ENCODE assay signal across 23 mouse cellular contexts in genomic region chr2:101829013-101829412, GRCm38 (mm10). TPM values are rescaled to one million over a fixed set of nuclear protein-coding genes. Genes with fewer than 3 reads are reported as not detected.
DNase-seq lines count a peak whose midpoint lies in the region; ATAC-seq and TF ChIP-seq lines count a peak whose summit lies in the region.
"Had no signal": no experiment of that assay in that cellular context is flagged by ENCODE, and none has a peak within 500 bp of the region (broad histone marks: within the 10 kb centered on the region; RNA-seq: fewer than 3 reads in every experiment).

No protein-coding gene starts in this region.

- no peak overlapping the region for H3K4me3 ChIP-seq in kidney, embryonic 15.5 days (replicated peaks)
- no peak overlapping the region for H3K4me3 ChIP-seq in midbrain, embryonic 11.5 days (ENCODE audit: low read depth, low read length)
- H3K4me3 ChIP-seq in midbrain, postnatal 0 days (ENCODE audit: low read depth, low read length), result no peak overlapping the region
- H3K4me3 ChIP-seq: embryonic facial prominence, embryonic 13.5 days; embryonic facial prominence, embryonic 15.5 days; forebrain, embryonic 13.5 days; forebrain, embryonic 15.5 days had no signal

- no peaks in the 10 kb centered on the region for H3K27me3 ChIP-seq in kidney, embryonic 15.5 days
- no peaks in the 10 kb centered on the region for H3K27me3 ChIP-seq in midbrain, embryonic 11.5 days (ENCODE audit: control insufficient read depth, insufficient read depth, low read length)
- H3K27me3 ChIP-seq in midbrain, postnatal 0 days (ENCODE audit: insufficient read depth, low read length), result no peaks in the 10 kb centered on the region
- H3K27me3 ChIP-seq: embryonic facial prominence, embryonic 13.5 days; embryonic facial prominence, embryonic 15.5 days; forebrain, embryonic 13.5 days; forebrain, embryonic 15.5 days had no signal

- H3K4me1 ChIP-seq in kidney, embryonic 15.5 days, result peaks cover 63% of the 10 kb centered on the region
- H3K4me1 ChIP-seq in midbrain, embryonic 11.5 days (ENCODE audit: control insufficient read depth, insufficient read depth, low read length), result peaks cover 8% of the 10 kb centered on the region; the same call in 1 of the 2 replicates
- no peaks in the 10 kb centered on the region for H3K4me1 ChIP-seq in midbrain, postnatal 0 days (ENCODE audit: insufficient read depth, low read length)
- H3K4me1 ChIP-seq: embryonic facial prominence, embryonic 15.5 days had no signal

- intact Hi-C loops in heart, postnatal 25 days (cut with DNase I), result loop anchor here (2.0 to 5.0 kb wide), 2 partner anchors 32 to 122 kb away; no protein-coding TSS in a partner anchor

- TF ChIP-seq CTCF in midbrain, postnatal 0 days (IDR thresholded peaks at IDR 0.05), result no peak

- H3K27ac ChIP-seq in kidney, embryonic 15.5 days, result peak overlapping the region; percentile 85
- no peak overlapping the region for H3K27ac ChIP-seq in midbrain, embryonic 11.5 days (ENCODE audit: low read depth, low read length)
- no peak overlapping the region for H3K27ac ChIP-seq in midbrain, postnatal 0 days (ENCODE audit: low read depth, low read length)
- H3K27ac ChIP-seq: embryonic facial prominence, embryonic 13.5 days; embryonic facial prominence, embryonic 15.5 days; forebrain, embryonic 13.5 days; forebrain, embryonic 15.5 days had no signal

- H3K9ac ChIP-seq in kidney, embryonic 15.5 days, result no peak overlapping the region
- H3K9ac ChIP-seq in midbrain, embryonic 11.5 days (ENCODE audit: low read length), result no peak overlapping the region
- no peak overlapping the region for H3K9ac ChIP-seq in midbrain, postnatal 0 days (replicated peaks; ENCODE audit: low read length, poor library complexity, severe bottlenecking)
- H3K9ac ChIP-seq: embryonic facial prominence, embryonic 13.5 days; embryonic facial prominence, embryonic 15.5 days; forebrain, embryonic 13.5 days; forebrain, embryonic 15.5 days; forebrain, postnatal 0 days had no signal

- H3K36me3 ChIP-seq in kidney, embryonic 15.5 days, result no peaks in the 10 kb centered on the region
- no peaks in the 10 kb centered on the region for H3K36me3 ChIP-seq in midbrain, embryonic 11.5 days (ENCODE audit: control insufficient read depth, insufficient read depth, low read length)
- no peaks in the 10 kb centered on the region for H3K36me3 ChIP-seq in midbrain, postnatal 0 days (ENCODE audit: insufficient read depth, low read length)
- H3K36me3 ChIP-seq: embryonic facial prominence, embryonic 13.5 days; embryonic facial prominence, embryonic 15.5 days; forebrain, embryonic 15.5 days had no signal

- 75% methylated on average over 4 of the region's 4 CpGs for WGBS in kidney, embryonic 15.5 days
- 79% methylated on average over 4 of the region's 4 CpGs for WGBS in midbrain, embryonic 11.5 days
- WGBS in midbrain, postnatal 0 days, result 82% methylated on average over 4 of the region's 4 CpGs

- no peak for ATAC-seq in kidney, embryonic 15.5 days (replicated peaks; ENCODE audit: low FRiP score)
- ATAC-seq in midbrain, embryonic 11.5 days (ENCODE audit: low FRiP score), result no peak
- ATAC-seq in midbrain, postnatal 0 days (ENCODE audit: low FRiP score), result no peak
- ATAC-seq: CD4-positive, CD25-positive, alpha-beta regulatory T cell, adult 4 months; forebrain, embryonic 13.5 days; forebrain, embryonic 15.5 days; forebrain, postnatal 0 days had no signal

- DNase-seq in heart, adult 11 months, result peak; percentile 71
- DNase-seq in heart, postnatal 25 days (ENCODE audit: low spot score), result no peak
- no peak for DNase-seq in kidney, adult 11 months
- peak; percentile 64 for DNase-seq in midbrain, embryonic 11.5 days (ENCODE audit: low spot score, missing footprints)
- DNase-seq in midbrain, postnatal 0 days (ENCODE audit: low spot score), result no peak
- DNase-seq: adrenal gland, adult 2 months; adrenal gland, postnatal 10 days; adrenal gland, postnatal 25 days; B cell, adult 2 months; cerebellum, adult 11 months; cerebellum, adult 18-20 months; cerebellum, adult 8-10 months; cerebellum, adult 9-11 months; cerebellum, postnatal 14 days; cerebellum, postnatal 36 days; embryo, embryonic 11 days; forebrain, postnatal 0 days had no signal

- no peaks in the 10 kb centered on the region for H3K9me3 ChIP-seq in kidney, embryonic 15.5 days (replicated peaks)
- H3K9me3 ChIP-seq in midbrain, embryonic 11.5 days (ENCODE audit: control insufficient read depth, low read length), result no peaks in the 10 kb centered on the region
- no peaks in the 10 kb centered on the region for H3K9me3 ChIP-seq in midbrain, postnatal 0 days (ENCODE audit: low read length)
- H3K9me3 ChIP-seq: embryonic facial prominence, embryonic 13.5 days; embryonic facial prominence, embryonic 15.5 days; forebrain, embryonic 13.5 days; forebrain, embryonic 15.5 days had no signal

- H3K4me2 ChIP-seq in kidney, embryonic 15.5 days, result no peak overlapping the region
- no peak overlapping the region for H3K4me2 ChIP-seq in midbrain, embryonic 11.5 days
- H3K4me2 ChIP-seq in midbrain, postnatal 0 days (ENCODE audit: low read depth, low read length, poor library complexity, severe bottlenecking), result no peak overlapping the region
- H3K4me2 ChIP-seq: embryonic facial prominence, embryonic 13.5 days; embryonic facial prominence, embryonic 15.5 days; forebrain, embryonic 13.5 days; forebrain, embryonic 15.5 days had no signal

RNA-seq across cellular contexts. Expression of gene Prr5l, which starts 53.8 kb away (rescaled TPM):
- 1 to 10 TPM in 1 of 2 experiments, under 1 TPM in 1; 0.64 to 2.5 TPM for total RNA-seq in heart, postnatal 25 days (2021)
- 60.4 and 63.7 TPM in 2 replicates for polyA plus RNA-seq in kidney, embryonic 15.5 days (2015; fragmentation: Nextera tagmentation; extraction: Ambion mirVana)
- polyA plus RNA-seq in midbrain, embryonic 11.5 days (2014; fragmentation: Nextera tagmentation; extraction: Ambion mirVana), result 12.6 and 15.5 TPM in 2 replicates
- total RNA-seq in midbrain, postnatal 0 days (2014; rRNA removed), result 2.7 and 3.7 TPM in 2 replicates
- polyA plus RNA-seq in midbrain, postnatal 0 days (2015; fragmentation: Nextera tagmentation; extraction: Ambion mirVana), result 4.0 and 4.7 TPM in 2 replicates

RNA-seq across cellular contexts. Expression of gene Commd9, which starts 57.0 kb away (rescaled TPM):
- 10 to 100 TPM; 26.9 to 29.3 TPM for total RNA-seq in heart, postnatal 25 days (2021)
- polyA plus RNA-seq in kidney, embryonic 15.5 days (2015; fragmentation: Nextera tagmentation; extraction: Ambion mirVana), result 59.2 and 65.6 TPM in 2 replicates
- 69.8 and 75.0 TPM in 2 replicates for polyA plus RNA-seq in midbrain, embryonic 11.5 days (2014; fragmentation: Nextera tagmentation; extraction: Ambion mirVana)
- total RNA-seq in midbrain, postnatal 0 days (2014; rRNA removed), result 154 and 257 TPM in 2 replicates
- polyA plus RNA-seq in midbrain, postnatal 0 days (2015; fragmentation: Nextera tagmentation; extraction: Ambion mirVana), result 101 and 108 TPM in 2 replicates

Comparison
In these comparisons a context has a peak if more than half of its experiments do, and no peak if none do; other contexts are left out.
1. DNase-seq: peak in heart, adult 11 months (single experiment) and midbrain, embryonic 11.5 days (single experiment); none in heart, postnatal 25 days (single experiment), kidney, adult 11 months (single experiment) and midbrain, postnatal 0 days (single experiment).